Mouse (Mus musculus) forebrain, embryonic 10.5 days (tissue): ENCODE results near the gene Ccnl2. TPM values are rescaled to one million over a fixed set of nuclear protein-coding genes. Genes with fewer than 3 reads are reported as not detected.
A peak's percentile ranks its signal among the peaks of the same experiment; 100 is the strongest.

Experiments used
- DNase-seq: peaks from one replicate; pipeline ENCODE4 v3.0.0-alpha.2; 2017; ENCODE audit warnings: low spot score; ENCODE audit errors: extremely low spot score
- H3K27ac ChIP-seq: fragments of 300-500 bp; sonication (generic); 2 replicates; pipeline ENCODE4 v1.5.1; 2016; ENCODE audit warnings: mild to moderate bottlenecking
- H3K27me3 ChIP-seq: fragments of 300-500 bp; sonication (generic); 2 replicates; pipeline ENCODE4 v1.6.1; 2016; ENCODE audit warnings: mild to moderate bottlenecking; ENCODE audit not compliant: poor library complexity, severe bottlenecking
- H3K36me3 ChIP-seq: fragments of 300-500 bp; sonication (generic); replicated peaks from 2 replicates; pipeline ENCODE4 v1.6.1; 2016; ENCODE audit warnings: mild to moderate bottlenecking, moderate library complexity
- H3K4me1 ChIP-seq: fragments of 300-500 bp; sonication (generic); 2 replicates; pipeline ENCODE4 v1.6.1; 2016
- H3K4me3 ChIP-seq: fragments of 300-500 bp; sonication (generic); 2 replicates; pipeline ENCODE4 v1.5.1; 2016; ENCODE audit warnings: mild to moderate bottlenecking, moderate library complexity
- H3K9me3 ChIP-seq: fragments of 300-500 bp; sonication (generic); 2 replicates; pipeline ENCODE4 v1.6.1; 2016; ENCODE audit warnings: mild to moderate bottlenecking, moderate library complexity
- WGBS: fragments of 180-500 bp; shearing (Covaris S2); methylation state at CpG from one replicate; pipeline ENCODE4 v1.1.7; 2016; 5-methylcytosine and 5-hydroxymethylcytosine counted together
- polyA plus RNA-seq: library from polyadenylated mRNA; unstranded; fragments of >200 nt; fragmentation: Nextera tagmentation; extraction: Ambion mirVana; gene quantifications from 2 replicates; pipeline ENCODE4 v1.2.1, GENCODE M21; 2016

The Ccnl2 gene
- polyA plus RNA-seq, 1 experiment from 2014 or later = 166 TPM

- Histone ChIP-seq H3K4me1 (peaks cover 23% of the 10 kb centered on the region), H3K27me3 (no peaks in the 10 kb centered on the region), H3K4me3 (peak overlapping the region; percentile 75; the same call in 1 of the 2 replicates), H3K27ac (no peak overlapping the region), H3K36me3 (peaks cover 23% of the 10 kb centered on the region), H3K9me3 (no peaks in the 10 kb centered on the region)
- 100% methylated on average over 1 of the region's 1 CpGs for WGBS
- DNase-seq = no peak
Measured at GRCm38 (mm10) chr4:155802075-155802474, 10.2 kb upstream of the Ccnl2 start.

- Histone ChIP-seq H3K27me3 (no peaks in the 10 kb centered on the region), H3K4me3 (peak within 1 kb of the TSS; percentile 75), H3K27ac (peak within 1 kb of the TSS; percentile 85), H3K9me3 (no peaks in the 10 kb centered on the region), H3K4me1 (peaks cover 23% of the 10 kb centered on the region), H3K36me3 (peaks cover 31% of the 10 kb centered on the region)
- WGBS = 9% methylated on average over 12 of the region's 12 CpGs
- no peak for DNase-seq
Measured at GRCm38 (mm10) chr4:155802741-155803339, 9.4 kb upstream of the Ccnl2 start, which contains the start of gene Mrpl20. Mrpl20 (plus strand) TSS chr4:155802878.

GRCm38 (mm10) chr4:155803340-155804041 lies 8.8 kb upstream of the Ccnl2 start:
- H3K27ac ChIP-seq = peak overlapping the region; percentile 85
- no peaks in the 10 kb centered on the region for H3K27me3 ChIP-seq
- no peaks in the 10 kb centered on the region for H3K9me3 ChIP-seq
- 0% methylated on average over 58 of the region's 58 CpGs for WGBS
- peaks cover 37% of the 10 kb centered on the region for H3K36me3 ChIP-seq
- DNase-seq = peak; percentile 97
- H3K4me1 ChIP-seq = peaks cover 23% of the 10 kb centered on the region
- peak overlapping the region; percentile 75 for H3K4me3 ChIP-seq

GRCm38 (mm10) chr4:155807841-155808240 lies 4.4 kb upstream of the Ccnl2 start:
- Histone ChIP-seq H3K4me3 (no peak overlapping the region), H3K36me3 (peaks cover 65% of the 10 kb centered on the region)
- DNase-seq = no peak

GRCm38 (mm10) chr4:155812665-155813181 lies 434 bp downstream of the Ccnl2 start:
- under 1% methylated on average over 49 of the region's 49 CpGs for WGBS
- Histone ChIP-seq H3K27ac (peak overlapping the region; percentile 98), H3K9me3 (no peaks in the 10 kb centered on the region), H3K27me3 (no peaks in the 10 kb centered on the region), H3K36me3 (peaks cover 80% of the 10 kb centered on the region), H3K4me1 (peaks cover 28% of the 10 kb centered on the region), H3K4me3 (peak overlapping the region; percentile 100)
- peak; percentile 34 for DNase-seq

More at GRCm38 (mm10) chr4:155807841-155808240, 4.4 kb upstream of the Ccnl2 start:
- no peak overlapping the region for H3K27ac ChIP-seq
- 95% methylated on average over 3 of the region's 3 CpGs for WGBS
- no peaks in the 10 kb centered on the region for H3K27me3 ChIP-seq
- no peaks in the 10 kb centered on the region for H3K9me3 ChIP-seq
- H3K4me1 ChIP-seq = peaks cover 29% of the 10 kb centered on the region

GRCm38 (mm10) chr4:155817533-155817932 lies 5.2 kb downstream of the Ccnl2 start:
- Histone ChIP-seq H3K36me3 (peaks cover 93% of the 10 kb centered on the region), H3K4me3 (no peak overlapping the region)
- WGBS = 89% methylated on average over 4 of the region's 4 CpGs

GRCm38 (mm10) chr4:155821025-155821424 lies 8.7 kb downstream of the Ccnl2 start:
- WGBS = 83% methylated on average over 7 of the region's 7 CpGs
- Histone ChIP-seq H3K9me3 (no peaks in the 10 kb centered on the region), H3K36me3 (peaks cover 100% of the 10 kb centered on the region), H3K4me3 (no peak overlapping the region), H3K4me1 (no peaks in the 10 kb centered on the region), H3K27ac (no peak overlapping the region), H3K27me3 (no peaks in the 10 kb centered on the region)
- DNase-seq = no peak

More at GRCm38 (mm10) chr4:155817533-155817932, 5.2 kb downstream of the Ccnl2 start:
- no peaks in the 10 kb centered on the region for H3K27me3 ChIP-seq
- H3K27ac ChIP-seq = no peak overlapping the region
- H3K9me3 ChIP-seq = no peaks in the 10 kb centered on the region
- no peak for DNase-seq
- peaks cover 17% of the 10 kb centered on the region for H3K4me1 ChIP-seq

- Histone ChIP-seq H3K4me3 (no peak overlapping the region), H3K27me3 (no peaks in the 10 kb centered on the region), H3K36me3 (peaks cover 100% of the 10 kb centered on the region), H3K4me1 (no peaks in the 10 kb centered on the region), H3K27ac (no peak overlapping the region), H3K9me3 (no peaks in the 10 kb centered on the region)
- DNase-seq = no peak
- 96% methylated on average over 16 of the region's 16 CpGs for WGBS
Measured at GRCm38 (mm10) chr4:155823443-155823842, 11.2 kb downstream of the Ccnl2 start.

GRCm38 (mm10) chr4:155829866-155830265 lies 17.6 kb downstream of the Ccnl2 start:
- H3K4me1 ChIP-seq = peaks cover 29% of the 10 kb centered on the region
- peaks cover 67% of the 10 kb centered on the region for H3K36me3 ChIP-seq
- DNase-seq = no peak
- no peaks in the 10 kb centered on the region for H3K27me3 ChIP-seq
- 94% methylated on average over 4 of the region's 4 CpGs for WGBS
- H3K27ac ChIP-seq = no peak overlapping the region
- H3K9me3 ChIP-seq = no peaks in the 10 kb centered on the region
- no peak overlapping the region; the same call in 1 of the 2 replicates for H3K4me3 ChIP-seq

- Histone ChIP-seq H3K4me3 (peak overlapping the region; percentile 81), H3K36me3 (peaks cover 59% of the 10 kb centered on the region), H3K9me3 (no peaks in the 10 kb centered on the region), H3K4me1 (peaks cover 29% of the 10 kb centered on the region), H3K27me3 (no peaks in the 10 kb centered on the region), H3K27ac (no peak overlapping the region)
- WGBS = 56% methylated on average over 8 of the region's 8 CpGs
- no peak for DNase-seq
Measured at GRCm38 (mm10) chr4:155830596-155830995, 18.3 kb downstream of the Ccnl2 start.

- peak; percentile 98 for DNase-seq
- Histone ChIP-seq H3K27ac (peak within 1 kb of the TSS; percentile 89), H3K36me3 (peaks cover 52% of the 10 kb centered on the region), H3K27me3 (no peaks in the 10 kb centered on the region), H3K9me3 (no peaks in the 10 kb centered on the region), H3K4me1 (peaks cover 29% of the 10 kb centered on the region), H3K4me3 (peak within 1 kb of the TSS; percentile 81)
- under 1% methylated on average over 49 of the region's 49 CpGs for WGBS
Measured at GRCm38 (mm10) chr4:155831205-155831766, 19.0 kb downstream of the Ccnl2 start, which contains the start of gene Aurkaip1. Aurkaip1 (plus strand) TSS chr4:155831272.

- 2% methylated on average over 25 of the region's 25 CpGs for WGBS
- DNase-seq = no peak
- H3K36me3 ChIP-seq = peaks cover 47% of the 10 kb centered on the region
Measured at GRCm38 (mm10) chr4:155831831-155832230, 19.5 kb downstream of the Ccnl2 start.

More at GRCm38 (mm10) chr4:155831831-155832230, 19.5 kb downstream of the Ccnl2 start:
- H3K27me3 ChIP-seq = no peaks in the 10 kb centered on the region
- H3K9me3 ChIP-seq = no peaks in the 10 kb centered on the region; the same call in 1 of the 2 replicates
- peak overlapping the region; percentile 89 for H3K27ac ChIP-seq
- H3K4me3 ChIP-seq = peak overlapping the region; percentile 81
- H3K4me1 ChIP-seq = peaks cover 29% of the 10 kb centered on the region
